Mouse (Mus musculus) lung, postnatal 0 days (tissue): ENCODE measurements around the gene Msl1.

Source experiments
- CTCF ChIP-seq: IDR thresholded peaks from 2 replicates; pipeline ENCODE4 v1.5.1; 2016; ENCODE audit warnings: antibody characterized with exemption, mild to moderate bottlenecking
- EP300 ChIP-seq: IDR thresholded peaks from 2 replicates; pipeline ENCODE4 v1.6.1; 2016; ENCODE audit warnings: antibody characterized with exemption, mild to moderate bottlenecking, control low read depth

- peak; percentile 41 for TF ChIP-seq CTCF
- peak; percentile 31 for TF ChIP-seq EP300
Observed at GRCm38 (mm10) chr11:98750351-98751201, 44.7 kb upstream of the Msl1 start.
